Mouse (Mus musculus): Measurements from ENCODE around the gene Tmem115. TPM values are rescaled to one million over a fixed set of nuclear protein-coding genes. Genes with fewer than 3 reads are reported as not detected.

The Tmem115 gene
- polyA plus RNA-seq, 1 experiment from 2014 or later: 15.2 TPM

GRCm38 (mm10) chr9:107502131-107502846 lies 31.5 kb upstream of the Tmem115 start:
- no peak overlapping the region for H3K4me2 ChIP-seq
- peaks cover 2% of the 10 kb centered on the region for H3K4me1 ChIP-seq (replicated peaks)
- no peak overlapping the region for H3K27ac ChIP-seq (replicated peaks)
- H3K9ac ChIP-seq: no peak overlapping the region
- peaks cover 31% of the 10 kb centered on the region; the same call in 1 of the 2 replicates for H3K27me3 ChIP-seq
- 61% methylated on average over 12 of the region's 12 CpGs for WGBS (ENCODE audit: insufficient replicate concordance)
- ATAC-seq (ENCODE audit: insufficient read depth): no peak
- no peaks in the 10 kb centered on the region for H3K36me3 ChIP-seq (replicated peaks)
- no peak overlapping the region for H3K4me3 ChIP-seq (replicated peaks)
- no peaks in the 10 kb centered on the region for H3K9me3 ChIP-seq (replicated peaks)

GRCm38 (mm10) chr9:107504662-107505537 lies 28.8 kb upstream of the Tmem115 start:
- no peaks in the 10 kb centered on the region for H3K36me3 ChIP-seq (replicated peaks)
- no peak overlapping the region for H3K4me3 ChIP-seq (replicated peaks)
- H3K9me3 ChIP-seq (replicated peaks): no peaks in the 10 kb centered on the region
- ATAC-seq (ENCODE audit: insufficient read depth): no peak
- no peak overlapping the region for H3K27ac ChIP-seq (replicated peaks)
- WGBS (ENCODE audit: insufficient replicate concordance): 70% methylated on average over 19 of the region's 19 CpGs
- no peak overlapping the region for H3K9ac ChIP-seq
- no peak overlapping the region for H3K4me2 ChIP-seq
- peaks cover 38% of the 10 kb centered on the region; the same call in 1 of the 2 replicates for H3K27me3 ChIP-seq
- no peaks in the 10 kb centered on the region for H3K4me1 ChIP-seq (replicated peaks)

GRCm38 (mm10) chr9:107508266-107508665 lies 25.5 kb upstream of the Tmem115 start:
- Histone ChIP-seq H3K36me3 (replicated peaks) (no peaks in the 10 kb centered on the region), H3K9ac (no peak overlapping the region), H3K27ac (replicated peaks) (no peak overlapping the region), H3K4me1 (replicated peaks) (no peaks in the 10 kb centered on the region), H3K4me2 (no peak overlapping the region), H3K9me3 (replicated peaks) (no peaks in the 10 kb centered on the region), H3K27me3 (peaks cover 49% of the 10 kb centered on the region; the same call in 1 of the 2 replicates), H3K4me3 (replicated peaks) (no peak overlapping the region)
- ATAC-seq (ENCODE audit: insufficient read depth): no peak
- WGBS (ENCODE audit: insufficient replicate concordance): 53% methylated on average over 10 of the region's 10 CpGs

GRCm38 (mm10) chr9:107510384-107511100 lies 23.2 kb upstream of the Tmem115 start:
- Histone ChIP-seq H3K4me2 (no peak overlapping the region), H3K4me1 (replicated peaks) (no peaks in the 10 kb centered on the region), H3K9ac (no peak overlapping the region), H3K4me3 (replicated peaks) (no peak overlapping the region), H3K9me3 (replicated peaks) (no peaks in the 10 kb centered on the region), H3K36me3 (replicated peaks) (no peaks in the 10 kb centered on the region), H3K27me3 (peaks cover 47% of the 10 kb centered on the region; the same call in 1 of the 2 replicates), H3K27ac (replicated peaks) (no peak overlapping the region)
- no peak for ATAC-seq (ENCODE audit: insufficient read depth)
- WGBS (ENCODE audit: insufficient replicate concordance): 62% methylated on average over 14 of the region's 14 CpGs

GRCm38 (mm10) chr9:107511436-107511835 lies 22.3 kb upstream of the Tmem115 start:
- Histone ChIP-seq H3K9me3 (replicated peaks) (no peaks in the 10 kb centered on the region), H3K27me3 (peaks cover 42% of the 10 kb centered on the region; the same call in 1 of the 2 replicates), H3K9ac (no peak overlapping the region), H3K4me2 (no peak overlapping the region), H3K27ac (replicated peaks) (no peak overlapping the region), H3K4me3 (replicated peaks) (no peak overlapping the region), H3K4me1 (replicated peaks) (no peaks in the 10 kb centered on the region), H3K36me3 (replicated peaks) (no peaks in the 10 kb centered on the region)
- WGBS (ENCODE audit: insufficient replicate concordance): 65% methylated on average over 8 of the region's 8 CpGs
- no peak for ATAC-seq (ENCODE audit: insufficient read depth)

GRCm38 (mm10) chr9:107512326-107512725 lies 21.4 kb upstream of the Tmem115 start:
- peaks cover 34% of the 10 kb centered on the region; the same call in 1 of the 2 replicates for H3K27me3 ChIP-seq
- H3K4me1 ChIP-seq (replicated peaks): no peaks in the 10 kb centered on the region
- H3K36me3 ChIP-seq (replicated peaks): no peaks in the 10 kb centered on the region
- no peak overlapping the region for H3K27ac ChIP-seq (replicated peaks)
- H3K4me2 ChIP-seq: no peak overlapping the region
- no peak for ATAC-seq (ENCODE audit: insufficient read depth)
- 75% methylated on average over 16 of the region's 16 CpGs for WGBS (ENCODE audit: insufficient replicate concordance)
- H3K4me3 ChIP-seq (replicated peaks): no peak overlapping the region
- no peak overlapping the region for H3K9ac ChIP-seq
- no peaks in the 10 kb centered on the region for H3K9me3 ChIP-seq (replicated peaks)

GRCm38 (mm10) chr9:107514303-107514955 lies 19.3 kb upstream of the Tmem115 start:
- no peaks in the 10 kb centered on the region for H3K4me1 ChIP-seq (replicated peaks)
- H3K4me2 ChIP-seq: no peak overlapping the region
- H3K9me3 ChIP-seq (replicated peaks): no peaks in the 10 kb centered on the region
- no peak for ATAC-seq (ENCODE audit: insufficient read depth)
- H3K9ac ChIP-seq: no peak overlapping the region
- 20% methylated on average over 14 of the region's 14 CpGs for WGBS (ENCODE audit: insufficient replicate concordance)
- peaks cover 25% of the 10 kb centered on the region; the same call in 1 of the 2 replicates for H3K27me3 ChIP-seq
- no peak overlapping the region for H3K4me3 ChIP-seq (replicated peaks)
- no peaks in the 10 kb centered on the region for H3K36me3 ChIP-seq (replicated peaks)
- no peak overlapping the region for H3K27ac ChIP-seq (replicated peaks)

GRCm38 (mm10) chr9:107520331-107520730 lies 13.4 kb upstream of the Tmem115 start:
- Histone ChIP-seq H3K9ac (no peak overlapping the region), H3K4me1 (replicated peaks) (0 out of 2 replicates have a peak, but pooled peaks cover 10% of the 10 kb centered on the region), H3K4me2 (no peak overlapping the region), H3K4me3 (replicated peaks) (no peak overlapping the region), H3K27ac (replicated peaks) (no peak overlapping the region), H3K27me3 (peaks cover 54% of the 10 kb centered on the region), H3K36me3 (replicated peaks) (no peaks in the 10 kb centered on the region), H3K9me3 (replicated peaks) (no peaks in the 10 kb centered on the region)
- ATAC-seq (ENCODE audit: insufficient read depth): no peak
- 64% methylated on average over 6 of the region's 6 CpGs for WGBS (ENCODE audit: insufficient replicate concordance)

- Histone ChIP-seq H3K9ac (no peak overlapping the region), H3K4me1 (replicated peaks) (peaks cover 11% of the 10 kb centered on the region), H3K27me3 (peaks cover 63% of the 10 kb centered on the region)
Observed at GRCm38 (mm10) chr9:107521190-107521589, 12.6 kb upstream of the Tmem115 start.

GRCm38 (mm10) chr9:107521711-107522399 lies 11.9 kb upstream of the Tmem115 start:
- 20% methylated on average over 25 of the region's 25 CpGs for WGBS (ENCODE audit: insufficient replicate concordance)
- Histone ChIP-seq H3K36me3 (replicated peaks) (no peaks in the 10 kb centered on the region), H3K9ac (no peak overlapping the region), H3K27ac (replicated peaks) (no peak overlapping the region), H3K27me3 (peaks cover 70% of the 10 kb centered on the region), H3K9me3 (replicated peaks) (no peaks in the 10 kb centered on the region), H3K4me3 (replicated peaks) (no peak overlapping the region), H3K4me1 (replicated peaks) (peaks cover 17% of the 10 kb centered on the region), H3K4me2 (peak overlapping the region; percentile 18; the same call in 1 of the 2 replicates)
- ATAC-seq (ENCODE audit: insufficient read depth): no peak

More at GRCm38 (mm10) chr9:107521190-107521589, 12.6 kb upstream of the Tmem115 start:
- no peak for ATAC-seq (ENCODE audit: insufficient read depth)
- Histone ChIP-seq H3K27ac (replicated peaks) (no peak overlapping the region), H3K36me3 (replicated peaks) (no peaks in the 10 kb centered on the region), H3K9me3 (replicated peaks) (no peaks in the 10 kb centered on the region), H3K4me2 (no peak overlapping the region), H3K4me3 (replicated peaks) (no peak overlapping the region)
- WGBS (ENCODE audit: insufficient replicate concordance): 39% methylated on average over 5 of the region's 5 CpGs

All from liver, embryonic 15.5 days (tissue).